Mouse (Mus musculus): ENCODE data around the gene Erp44.

DNA sequence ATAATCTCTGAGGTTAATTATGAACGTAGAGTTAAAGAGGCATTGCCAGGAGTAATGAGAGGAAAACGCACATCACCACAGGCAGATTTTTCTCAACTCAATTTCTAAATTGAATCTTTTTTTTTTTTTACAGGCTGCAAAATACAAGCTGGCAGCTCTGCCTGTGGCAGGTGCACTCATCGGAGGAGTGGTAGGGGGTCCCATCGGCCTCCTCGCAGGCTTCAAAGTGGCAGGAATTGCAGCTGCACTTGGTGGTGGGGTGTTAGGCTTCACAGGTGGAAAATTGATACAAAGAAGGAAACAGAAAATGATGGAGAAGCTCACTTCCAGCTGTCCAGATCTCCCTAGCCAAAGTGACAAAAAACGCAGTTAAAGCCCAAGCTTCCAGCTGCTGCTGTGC lies 98.0 kb downstream of the Erp44 start:
- TF ChIP-seq CTCF (IDR thresholded peaks at IDR 0.05; ENCODE audit: low read depth) = no peak
- TF ChIP-seq EP300 (IDR thresholded peaks at IDR 0.05; ENCODE audit: low read depth) = no peak

Measured in liver, postnatal 0 days (tissue).